Mouse (Mus musculus) liver, postnatal 0 days (tissue): ENCODE results near the gene Lrrc2. TPM values are rescaled to one million over a fixed set of nuclear protein-coding genes. Genes with fewer than 3 reads are reported as not detected.

Source experiments
- ATAC-seq: fragments of 200-750 bp; cut with Nextera tagmentation; 2 replicates; pipeline ENCODE4 v1.8.0; 2017; ENCODE audit warnings: mild to moderate bottlenecking, moderate library complexity
- DNase-seq: peaks from one replicate; pipeline ENCODE4 v3.0.0-alpha.2; 2016
- H3K27ac ChIP-seq: fragments of 300-500 bp; sonication (generic); 2 replicates; pipeline ENCODE4 v1.5.1; 2014; ENCODE audit warnings: antibody characterized with exemption, moderate library complexity, mild to moderate bottlenecking, low read depth
- H3K27me3 ChIP-seq: fragments of 300-500 bp; sonication (generic); 2 replicates; pipeline ENCODE4 v1.6.1; 2014; ENCODE audit warnings: low read length, control low read depth, mixed read lengths; ENCODE audit not compliant: insufficient read depth
- H3K36me3 ChIP-seq: fragments of 300-500 bp; sonication (generic); replicated peaks from 2 replicates; pipeline ENCODE4 v1.6.1; 2014; ENCODE audit warnings: mild to moderate bottlenecking, control low read depth, low read length, moderate library complexity, mixed read lengths; ENCODE audit not compliant: insufficient read depth
- H3K4me1 ChIP-seq: fragments of 300-500 bp; sonication (generic); 2 replicates; pipeline ENCODE4 v1.6.1; 2014; ENCODE audit warnings: antibody characterized with exemption, mild to moderate bottlenecking, control low read depth; ENCODE audit not compliant: insufficient read depth
- H3K4me2 ChIP-seq: fragments of 300-500 bp; sonication (generic); 2 replicates; pipeline ENCODE4 v1.6.1; 2014; ENCODE audit warnings: low read depth, mild to moderate bottlenecking, low read length, moderate library complexity, mixed read lengths
- H3K4me3 ChIP-seq: fragments of 300-500 bp; sonication (generic); 2 replicates; pipeline ENCODE4 v1.5.1; 2014; ENCODE audit warnings: low read depth, low read length
- H3K9ac ChIP-seq: fragments of 300-500 bp; sonication (generic); replicated peaks from 2 replicates; pipeline ENCODE4 v1.6.1; 2014; ENCODE audit warnings: mild to moderate bottlenecking, moderate library complexity
- H3K9me3 ChIP-seq: fragments of 300-500 bp; sonication (generic); 2 replicates; pipeline ENCODE4 v1.6.1; 2016; ENCODE audit warnings: mild to moderate bottlenecking, control low read depth, low read length, mixed read lengths
- CTCF ChIP-seq: sonication (generic); IDR thresholded peaks from 2 replicates; pipeline ENCODE4 v1.5.1; 2016; ENCODE audit warnings: antibody characterized with exemption, low read depth
- EP300 ChIP-seq: IDR thresholded peaks from 2 replicates; pipeline ENCODE4 v1.6.1; 2016; ENCODE audit warnings: antibody characterized with exemption, low read depth, mild to moderate bottlenecking
- WGBS: fragments of 180-500 bp; shearing (Covaris S2); extraction: QIAGEN DNeasy Blood & Tissue Kit; methylation state at CpG from one replicate; pipeline ENCODE4 v1.1.7; 2014; ENCODE audit not compliant: insufficient replicate concordance; 5-methylcytosine and 5-hydroxymethylcytosine counted together
- polyA plus RNA-seq: library from polyadenylated mRNA; unstranded; fragments of >200 nt; fragmentation: Nextera tagmentation; extraction: Ambion mirVana; gene quantifications from 2 replicates; pipeline ENCODE4 v1.2.1, GENCODE M21; 2015

Gene Lrrc2
- polyA plus RNA-seq, 1 experiment from 2014 or later = 0.13 TPM

DNA sequence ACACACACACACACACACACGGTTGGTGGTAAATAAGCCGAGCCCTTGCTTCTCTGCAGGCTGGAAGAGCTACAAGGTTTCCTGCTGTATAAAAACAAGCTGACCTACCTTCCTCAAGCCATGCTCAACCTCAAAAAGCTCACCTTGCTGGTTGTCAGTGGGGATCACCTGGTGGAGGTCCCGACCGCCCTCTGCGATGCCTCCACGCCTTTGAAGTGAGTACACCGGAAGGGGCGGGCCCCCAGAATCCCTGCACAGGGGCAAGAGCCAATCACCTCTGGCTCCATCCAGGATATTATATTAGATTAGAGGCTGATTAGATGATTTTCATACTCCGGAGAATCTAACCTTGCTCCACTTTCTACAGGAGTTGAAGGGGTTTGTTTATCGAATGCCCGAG, 28.1 kb downstream of the Lrrc2 start:
- Histone ChIP-seq H3K4me2 (no peak overlapping the region), H3K27ac (no peak overlapping the region), H3K4me1 (0 out of 2 replicates have a peak, but pooled peaks cover 3% of the 10 kb centered on the region), H3K27me3 (no peaks in the 10 kb centered on the region), H3K9me3 (no peaks in the 10 kb centered on the region), H3K4me3 (no peak overlapping the region), H3K36me3 (no peaks in the 10 kb centered on the region), H3K9ac (no peak overlapping the region)
- ATAC-seq (no peak), DNase-seq (no peak)
- WGBS = 90% methylated on average over 11 of the region's 11 CpGs
- TF ChIP-seq CTCF (no peak), EP300 (no peak)

- H3K4me1 ChIP-seq = 0 out of 2 replicates have a peak, but pooled peaks cover 3% of the 10 kb centered on the region
Measured at GRCm38 (mm10) chr9:110982351-110982750, 31.0 kb downstream of the Lrrc2 start.

DNA sequence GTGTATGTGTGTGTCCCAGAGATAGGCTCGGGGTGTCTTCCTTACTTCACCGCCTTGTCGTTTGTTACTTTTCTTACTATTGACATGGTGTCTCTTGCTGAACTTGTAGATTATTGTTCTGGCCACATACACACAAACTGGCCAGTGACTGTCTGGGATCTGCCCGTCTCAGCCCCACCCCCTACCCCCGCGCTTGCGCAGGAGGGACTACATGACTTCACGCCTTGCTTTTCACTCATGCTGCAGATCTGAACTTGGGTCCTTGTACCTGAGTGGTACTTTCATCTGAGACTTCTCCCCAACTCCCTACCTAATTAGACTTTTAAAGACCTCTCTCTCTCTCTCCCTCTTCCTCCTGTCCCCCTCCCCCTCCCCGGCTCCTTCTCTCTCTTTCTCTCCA, 32.8 kb downstream of the Lrrc2 start:
- Histone ChIP-seq H3K27ac (no peak overlapping the region), H3K4me1 (0 out of 2 replicates have a peak, but pooled peaks cover 3% of the 10 kb centered on the region), H3K36me3 (no peaks in the 10 kb centered on the region), H3K9me3 (no peaks in the 10 kb centered on the region), H3K9ac (no peak overlapping the region), H3K4me2 (no peak overlapping the region), H3K27me3 (no peaks in the 10 kb centered on the region), H3K4me3 (no peak overlapping the region)
- DNase-seq (no peak), ATAC-seq (no peak)
- TF ChIP-seq CTCF (no peak), EP300 (no peak)
- 91% methylated on average over 9 of the region's 9 CpGs for WGBS

More at GRCm38 (mm10) chr9:110982351-110982750, 31.0 kb downstream of the Lrrc2 start:
- no peak overlapping the region for H3K4me2 ChIP-seq
- DNase-seq = no peak
- H3K27ac ChIP-seq = no peak overlapping the region
- no peak for ATAC-seq
- H3K9ac ChIP-seq = no peak overlapping the region
- no peak overlapping the region for H3K4me3 ChIP-seq
- H3K36me3 ChIP-seq = no peaks in the 10 kb centered on the region
- WGBS = 64% methylated on average over 4 of the region's 4 CpGs
- H3K9me3 ChIP-seq = no peaks in the 10 kb centered on the region
- TF ChIP-seq EP300 = no peak
- TF ChIP-seq CTCF = no peak
- no peaks in the 10 kb centered on the region for H3K27me3 ChIP-seq

- WGBS = 77% methylated on average over 5 of the region's 5 CpGs
- TF ChIP-seq CTCF = no peak
- TF ChIP-seq EP300 = peak; percentile 73
- peak; percentile 68 for ATAC-seq
- Histone ChIP-seq H3K27me3 (no peaks in the 10 kb centered on the region), H3K4me2 (no peak overlapping the region), H3K27ac (peak overlapping the region; percentile 88), H3K4me3 (no peak overlapping the region), H3K36me3 (no peaks in the 10 kb centered on the region), H3K9me3 (no peaks in the 10 kb centered on the region), H3K9ac (no peak overlapping the region), H3K4me1 (0 out of 2 replicates have a peak, but pooled peaks cover 3% of the 10 kb centered on the region)
- no peak for DNase-seq
Measured at GRCm38 (mm10) chr9:110985541-110985940, 34.2 kb downstream of the Lrrc2 start.

- WGBS = 67% methylated on average over 8 of the region's 8 CpGs
- DNase-seq (no peak), ATAC-seq (peak; percentile 12; the same call in 1 of the 2 replicates)
- Histone ChIP-seq H3K36me3 (no peaks in the 10 kb centered on the region), H3K9ac (no peak overlapping the region), H3K9me3 (no peaks in the 10 kb centered on the region), H3K27me3 (no peaks in the 10 kb centered on the region), H3K4me1 (0 out of 2 replicates have a peak, but pooled peaks cover 3% of the 10 kb centered on the region), H3K27ac (peak overlapping the region; percentile 88), H3K4me2 (no peak overlapping the region), H3K4me3 (no peak overlapping the region)
- TF ChIP-seq CTCF = no peak
- TF ChIP-seq EP300 = no peak
Measured at GRCm38 (mm10) chr9:110985951-110986350, 34.6 kb downstream of the Lrrc2 start.

GRCm38 (mm10) chr9:110987331-110987730, 36.0 kb downstream of the Lrrc2 start:
- peak overlapping the region; percentile 90 for H3K27ac ChIP-seq
- peak overlapping the region; percentile 1 for H3K4me3 ChIP-seq
- H3K27me3 ChIP-seq = no peaks in the 10 kb centered on the region
- no peak for ATAC-seq
- WGBS = 64% methylated on average over 4 of the region's 4 CpGs
- peak overlapping the region; percentile 68 for H3K4me2 ChIP-seq
- peaks cover 10% of the 10 kb centered on the region for H3K4me1 ChIP-seq
- DNase-seq = no peak
- H3K9me3 ChIP-seq = no peaks in the 10 kb centered on the region
- H3K9ac ChIP-seq = peak overlapping the region; percentile 42; the same call in 1 of the 2 replicates
- no peak for TF ChIP-seq CTCF
- no peak for TF ChIP-seq EP300
- no peaks in the 10 kb centered on the region for H3K36me3 ChIP-seq

GRCm38 (mm10) chr9:110988078-110988477, 36.7 kb downstream of the Lrrc2 start:
- peak; percentile 66 for ATAC-seq
- H3K27me3 ChIP-seq = no peaks in the 10 kb centered on the region
- WGBS = 48% methylated on average over 3 of the region's 3 CpGs
- H3K27ac ChIP-seq = peak overlapping the region; percentile 90
- H3K9me3 ChIP-seq = no peaks in the 10 kb centered on the region
- peak overlapping the region; percentile 68 for H3K4me2 ChIP-seq
- H3K9ac ChIP-seq = peak overlapping the region; percentile 63; the same call in 1 of the 2 replicates
- peaks cover 10% of the 10 kb centered on the region for H3K4me1 ChIP-seq
- no peaks in the 10 kb centered on the region for H3K36me3 ChIP-seq
- DNase-seq = no peak
- no peak for TF ChIP-seq CTCF
- TF ChIP-seq EP300 = 0 out of 2 replicates have a peak, but pooled peaks have one; percentile 9
- H3K4me3 ChIP-seq = peak overlapping the region; percentile 42; the same call in 1 of the 2 replicates
